Mouse (Mus musculus) cerebellum, adult 9-11 months (tissue): Measurements from ENCODE around the gene Olfr981.
"Not testable (repeated sequence)": the region's sequence is repeated elsewhere in the genome, so short reads cannot be mapped to it uniquely, and the experiment has no call there.

Experiments
- DNase-seq: peaks from one replicate; pipeline ENCODE4 v3.0.0; 2022

Olfr981 gene

GRCm38 (mm10) chr9:40021164-40021563, at the start of gene Olfr981:
Olfr981 (plus strand) TSS chr9:40021464.
- no peak for DNase-seq

DNA sequence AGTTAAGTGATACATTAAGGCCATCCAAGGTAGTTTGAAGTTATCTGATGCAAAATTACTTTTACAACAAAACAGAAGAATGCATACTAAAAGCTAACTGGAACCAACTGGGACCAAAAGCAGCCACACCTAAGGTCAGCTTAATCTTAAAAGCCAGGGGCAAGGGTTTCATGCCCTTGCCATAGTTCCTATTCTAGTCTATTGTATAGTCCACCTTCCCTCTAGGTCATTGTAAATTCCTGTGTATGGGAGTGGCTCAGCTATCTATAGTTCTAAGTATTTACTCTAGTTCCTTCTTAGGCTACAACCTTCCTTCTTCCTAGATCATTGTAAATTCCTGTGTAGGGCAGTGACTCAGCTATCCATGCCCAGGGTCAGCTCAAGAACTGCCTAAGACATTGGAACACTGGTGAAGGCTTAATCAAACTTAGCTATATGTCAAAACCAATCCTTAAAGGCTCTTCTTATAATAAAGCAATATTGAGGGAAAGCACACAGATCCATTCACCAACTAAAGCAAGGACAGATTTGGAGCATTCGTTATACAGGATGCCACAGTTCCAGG, 44.6 kb upstream of the Olfr981 start:
- not testable (repeated sequence) for DNase-seq

- DNase-seq: no peak
Measured at GRCm38 (mm10) chr9:39991813-39992212, 29.5 kb upstream of the Olfr981 start, which contains the start of gene Olfr978. Olfr978 (plus strand) TSS chr9:39992113.

GRCm38 (mm10) chr9:40003365-40003764, 17.9 kb upstream of the Olfr981 start, which contains the start of gene Olfr979:
Olfr979 (minus strand) TSS chr9:40003465.
- no peak for DNase-seq

DNA sequence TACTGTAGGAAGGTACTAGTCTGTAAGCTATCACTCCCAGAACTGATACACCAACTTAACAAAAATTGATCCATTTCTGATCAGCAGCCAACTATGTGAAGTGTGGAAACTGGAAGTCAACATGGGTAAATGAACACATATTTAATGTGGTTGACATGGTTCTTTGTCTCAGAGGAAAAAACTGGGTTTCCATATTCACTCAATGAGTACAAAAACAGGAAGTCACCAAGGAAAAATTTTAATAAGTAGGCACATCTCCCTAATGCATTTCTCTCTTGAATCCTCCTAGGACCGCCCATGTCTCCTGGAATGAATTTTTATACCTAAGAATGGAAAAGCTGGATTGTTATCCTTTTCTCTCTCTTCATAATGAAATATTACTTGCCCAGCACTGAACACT, 11.8 kb upstream of the Olfr981 start, which contains the start of gene Olfr980:
Olfr980 (minus strand) TSS at position 101 of the 400 bp plus-strand sequence.
- DNase-seq: no peak

DNA sequence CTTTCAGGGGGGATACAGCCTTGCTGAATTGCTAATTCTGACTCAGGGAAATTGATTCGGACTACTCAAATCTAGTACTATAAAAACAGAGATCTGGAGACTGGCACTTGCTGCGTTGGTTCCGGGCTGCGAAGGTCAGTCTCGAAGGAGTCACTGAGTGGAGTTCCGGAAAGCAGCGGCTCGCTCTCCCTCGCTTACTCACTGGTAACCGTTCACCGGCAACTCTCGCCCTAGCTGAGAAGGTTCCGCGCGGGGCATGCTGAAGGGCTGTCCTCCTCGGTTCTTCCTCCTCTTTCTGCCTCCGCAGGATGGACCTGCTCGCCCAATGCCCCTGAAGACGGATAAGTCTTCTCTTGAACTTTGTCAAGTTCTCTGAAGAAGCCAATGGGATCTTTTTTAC, 28.9 kb downstream of the Olfr981 start:
- DNase-seq: no peak

GRCm38 (mm10) chr9:40073529-40073928, 52.3 kb downstream of the Olfr981 start, which contains the start of gene Olfr982:
Olfr982 (plus strand) TSS chr9:40073829.
- DNase-seq: no peak
